ENCODE assay signal across 26 mouse cellular contexts in genomic region chr19:8597269-8597668, GRCm38 (mm10). TPM values are rescaled to one million over a fixed set of nuclear protein-coding genes. Genes with fewer than 3 reads are reported as not detected.
A peak's percentile ranks its signal among the peaks of the same experiment; 100 is the strongest.
DNase-seq lines count a peak whose midpoint lies in the region; ATAC-seq lines count a peak whose summit lies in the region.
"Had no signal": no experiment of that assay in that cellular context is flagged by ENCODE, and none has a peak within 500 bp of the region (broad histone marks: within the 10 kb centered on the region; RNA-seq: fewer than 3 reads in every experiment).

No protein-coding gene starts in this region.

- H3K4me3 ChIP-seq in heart, embryonic 10.5 days: no peak overlapping the region
- H3K4me3 ChIP-seq in kidney, embryonic 16.5 days (ENCODE audit: low read length): no peak overlapping the region
- H3K4me3 ChIP-seq: embryonic facial prominence, embryonic 13.5 days; forebrain, embryonic 13.5 days; gastrocnemius, adult 2 months; heart, embryonic 13.5 days; hindbrain, embryonic 12.5 days had no signal

- no peak for DNase-seq in heart, embryonic 10.5 days (ENCODE audit: low spot score)
- DNase-seq in heart, postnatal 4 days: no peak
- no peak for DNase-seq in kidney, postnatal 14 days
- DNase-seq in Muller cell, postnatal 12 days (ENCODE audit: inconsistent ontology term): peak; percentile 68
- peak; percentile 84 for DNase-seq in retina, embryonic 14.5 days (ENCODE audit: low spot score)
- no peak for DNase-seq in urinary bladder, adult 2 months (ENCODE audit: low spot score)
- DNase-seq: adrenal gland, postnatal 10 days; B cell, adult 2 months; cerebellum, adult 11 months; cerebellum, adult 8-10 months; cerebellum, postnatal 14 days; embryo, embryonic 11 days; gastrocnemius, adult 2 months; gastrocnemius, postnatal 25 days; heart, postnatal 36 days had no signal

- H3K27ac ChIP-seq in heart, embryonic 10.5 days: 0 out of 2 replicates have a peak overlapping the region, but pooled peaks have one; percentile 44
- peak overlapping the region; percentile 41; the same call in 1 of the 2 replicates for H3K27ac ChIP-seq in kidney, embryonic 16.5 days (ENCODE audit: low read length)
- H3K27ac ChIP-seq: embryonic facial prominence, embryonic 13.5 days; forebrain, embryonic 13.5 days; gastrocnemius, adult 2 months; heart, embryonic 13.5 days; hindbrain, embryonic 12.5 days had no signal

- H3K4me1 ChIP-seq in heart, embryonic 10.5 days: peaks cover 44% of the 10 kb centered on the region
- peaks cover 23% of the 10 kb centered on the region for H3K4me1 ChIP-seq in kidney, embryonic 16.5 days (ENCODE audit: insufficient read depth, low read length)
- H3K4me1 ChIP-seq: forebrain, embryonic 13.5 days had no signal

- ATAC-seq in kidney, embryonic 16.5 days (ENCODE audit: low FRiP score, low TSS enrichment): peak; percentile 66
- ATAC-seq: CD4-positive, CD25-positive, alpha-beta regulatory T cell, adult 4 months; forebrain, embryonic 13.5 days had no signal

- H3K9ac ChIP-seq in kidney, embryonic 16.5 days (replicated peaks; ENCODE audit: low read length): no peak overlapping the region
- H3K9ac ChIP-seq: embryonic facial prominence, embryonic 13.5 days; forebrain, embryonic 13.5 days; heart, embryonic 13.5 days; hindbrain, embryonic 12.5 days had no signal

- no peaks in the 10 kb centered on the region for H3K27me3 ChIP-seq in heart, embryonic 10.5 days (ENCODE audit: insufficient read depth, poor library complexity, severe bottlenecking)
- H3K27me3 ChIP-seq in kidney, embryonic 16.5 days (ENCODE audit: insufficient read depth, low read length): no peaks in the 10 kb centered on the region
- H3K27me3 ChIP-seq: embryonic facial prominence, embryonic 13.5 days; forebrain, embryonic 13.5 days; heart, embryonic 13.5 days; hindbrain, embryonic 12.5 days had no signal

- H3K4me2 ChIP-seq in kidney, embryonic 16.5 days (replicated peaks; ENCODE audit: low read depth, low read length): no peak overlapping the region
- H3K4me2 ChIP-seq: embryonic facial prominence, embryonic 13.5 days; forebrain, embryonic 13.5 days; heart, embryonic 13.5 days; hindbrain, embryonic 12.5 days had no signal

- H3K36me3 ChIP-seq in heart, embryonic 10.5 days: no peaks in the 10 kb centered on the region
- no peaks in the 10 kb centered on the region for H3K36me3 ChIP-seq in kidney, embryonic 16.5 days (ENCODE audit: insufficient read depth, low read length)
- H3K36me3 ChIP-seq: embryonic facial prominence, embryonic 13.5 days; G1E; heart, embryonic 13.5 days; hindbrain, embryonic 12.5 days had no signal

- 79% methylated on average over 4 of the region's 4 CpGs for WGBS in heart, embryonic 10.5 days
- 53% methylated on average over 4 of the region's 4 CpGs for WGBS in kidney, embryonic 16.5 days

- H3K9me3 ChIP-seq in heart, embryonic 10.5 days: no peaks in the 10 kb centered on the region
- no peaks in the 10 kb centered on the region for H3K9me3 ChIP-seq in kidney, embryonic 16.5 days (ENCODE audit: low read length)
- H3K9me3 ChIP-seq: embryonic facial prominence, embryonic 13.5 days; forebrain, embryonic 13.5 days; G1E; heart, embryonic 13.5 days; hindbrain, embryonic 12.5 days had no signal

RNA-seq across cellular contexts. Expression of gene Slc22a8, which starts 6.2 kb away (rescaled TPM):
- 0.23 and 0.48 TPM in 2 replicates for polyA plus RNA-seq in heart, embryonic 10.5 days (2016; fragmentation: Nextera tagmentation; extraction: Ambion mirVana)
- not detected for total RNA-seq in heart, postnatal 4 days (2021)
- polyA plus RNA-seq in kidney, embryonic 16.5 days (2015; fragmentation: Nextera tagmentation; extraction: Ambion mirVana): 15.7 and 16.3 TPM in 2 replicates
- not detected in 2 replicates for polyA plus RNA-seq in urinary bladder, adult 2 months (2012; rRNA removed)
- total RNA-seq: common myeloid progenitor, adult 5-6 weeks; gastrocnemius, adult 2 months; gastrocnemius, postnatal 25 days; granulocyte monocyte progenitor cell, adult 5-6 weeks; heart, postnatal 36 days had no signal
- polyA plus RNA-seq: embryonic facial prominence, embryonic 13.5 days; G1E had no signal

RNA-seq across cellular contexts. Expression of gene Slc22a6, which starts 20.6 kb away (rescaled TPM):
- 0.04 TPM in 1 of 2 replicates, not detected in the other for polyA plus RNA-seq in heart, embryonic 10.5 days (2016; fragmentation: Nextera tagmentation; extraction: Ambion mirVana)
- total RNA-seq in heart, postnatal 4 days (2021): not detected
- 48.8 and 59.4 TPM in 2 replicates for polyA plus RNA-seq in kidney, embryonic 16.5 days (2015; fragmentation: Nextera tagmentation; extraction: Ambion mirVana)
- not detected in 2 replicates for polyA plus RNA-seq in urinary bladder, adult 2 months (2012; rRNA removed)
- total RNA-seq: adrenal gland, postnatal 10 days; common myeloid progenitor, adult 5-6 weeks; gastrocnemius, adult 2 months; gastrocnemius, postnatal 25 days; granulocyte monocyte progenitor cell, adult 5-6 weeks; heart, adult 8-10 months; heart, postnatal 36 days had no signal
- polyA plus RNA-seq: CD4-positive, CD25-positive, alpha-beta regulatory T cell, adult 4 months; G1E; heart, embryonic 13.5 days; heart, postnatal 0 days had no signal

Comparison
In these comparisons a context has a peak if more than half of its experiments do, and no peak if none do; other contexts are left out.
1. DNase-seq: peak in Muller cell, postnatal 12 days (single experiment) and retina, embryonic 14.5 days (single experiment); none in heart, embryonic 10.5 days (single experiment), heart, postnatal 4 days (single experiment), kidney, postnatal 14 days (single experiment) and urinary bladder, adult 2 months (single experiment).
2. RNA of gene Slc22a8, which starts 6.2 kb away (polyA plus RNA-seq): 15.7 to 16.3 TPM in kidney, embryonic 16.5 days; 0.23 to 0.48 TPM in heart, embryonic 10.5 days and not detected in urinary bladder, adult 2 months; every median in the first group is over 10 times any median in the second.
3. RNA of gene Slc22a6, which starts 20.6 kb away (polyA plus RNA-seq): 48.8 to 59.4 TPM in kidney, embryonic 16.5 days; 0.04 TPM in heart, embryonic 10.5 days and not detected in urinary bladder, adult 2 months; every median in the first group is over 10 times any median in the second.